Comparison of ENCODE assay signal across 10 mouse cellular contexts in the genomic region with DNA sequence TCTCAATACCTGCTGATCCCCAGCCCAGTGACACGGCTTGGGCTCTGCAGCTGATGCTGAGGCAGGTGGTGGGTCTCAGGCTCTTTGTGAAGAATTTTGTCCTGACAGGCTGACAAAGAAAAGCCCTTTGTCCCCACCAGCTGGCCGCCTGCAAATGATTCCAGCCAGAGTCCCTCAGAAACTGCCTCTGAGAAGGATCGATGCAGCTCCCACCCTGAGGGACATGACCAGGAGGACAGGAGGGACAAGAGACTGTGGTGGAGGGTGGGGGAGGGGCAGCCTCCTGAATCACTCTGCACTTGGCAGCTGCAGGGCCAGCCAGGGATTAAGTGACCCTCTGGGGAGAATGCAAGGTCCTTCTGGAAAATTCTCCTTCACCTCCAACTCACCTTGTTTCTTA. TPM values are rescaled to one million over a fixed set of nuclear protein-coding genes. Genes with fewer than 3 reads are reported as not detected.
DNase-seq lines count a peak whose midpoint lies in the region; ATAC-seq and TF ChIP-seq lines count a peak whose summit lies in the region.
"Had no signal": no experiment of that assay in that cellular context is flagged by ENCODE, and none has a peak within 500 bp of the region (broad histone marks: within the 10 kb centered on the region; RNA-seq: fewer than 3 reads in every experiment).

No protein-coding gene starts in this region.

- peak overlapping the region; percentile 2; the same call in 1 of the 2 replicates for H3K27ac ChIP-seq in liver, embryonic 13.5 days
- no peak overlapping the region for H3K27ac ChIP-seq in liver, postnatal 0 days (ENCODE audit: low read depth)
- H3K27ac ChIP-seq in forebrain, embryonic 14.5 days (ENCODE audit: low read depth, low read length) = peak overlapping the region; percentile 33
- peak overlapping the region; percentile 59; the same call in 1 of the 2 replicates for H3K27ac ChIP-seq in neural tube, embryonic 13.5 days (replicated peaks)
- H3K27ac ChIP-seq: lung, embryonic 15.5 days had no signal

- DNase-seq in cerebellum, postnatal 10 days = peak; percentile 30 to 39
- no peak for DNase-seq in liver, embryonic 13.5 days
- no peak for DNase-seq in liver, postnatal 0 days
- peak; percentile 25 for DNase-seq in forebrain, embryonic 14.5 days (ENCODE audit: low spot score)
- no peak for DNase-seq in left cerebral cortex, postnatal 25 days (ENCODE audit: low spot score in 2 of 2)
- DNase-seq: layer of hippocampus, postnatal 36 days had no signal

- no peak overlapping the region for H3K4me2 ChIP-seq in liver, embryonic 13.5 days
- H3K4me2 ChIP-seq in liver, postnatal 0 days (ENCODE audit: low read depth, low read length) = no peak overlapping the region
- H3K4me2 ChIP-seq in forebrain, embryonic 14.5 days (ENCODE audit: low read length) = no peak overlapping the region
- H3K4me2 ChIP-seq in neural tube, embryonic 13.5 days = no peak overlapping the region
- H3K4me2 ChIP-seq: lung, embryonic 15.5 days had no signal

- 29% methylated on average over 3 of the region's 3 CpGs for WGBS in liver, embryonic 13.5 days (ENCODE audit: insufficient replicate concordance)
- WGBS in liver, postnatal 0 days (ENCODE audit: insufficient replicate concordance) = 26% methylated on average over 3 of the region's 3 CpGs
- WGBS in forebrain, embryonic 14.5 days = 4% methylated on average over 3 of the region's 3 CpGs
- 3% methylated on average over 3 of the region's 3 CpGs for WGBS in neural tube, embryonic 13.5 days

- H3K4me3 ChIP-seq in liver, embryonic 13.5 days (replicated peaks) = no peak overlapping the region
- no peak overlapping the region for H3K4me3 ChIP-seq in liver, postnatal 0 days (ENCODE audit: low read depth, low read length)
- no peak overlapping the region for H3K4me3 ChIP-seq in forebrain, embryonic 14.5 days (ENCODE audit: low read depth, low read length)
- H3K4me3 ChIP-seq in neural tube, embryonic 13.5 days = no peak overlapping the region
- H3K4me3 ChIP-seq: lung, embryonic 15.5 days had no signal

- H3K36me3 ChIP-seq in liver, embryonic 13.5 days = no peaks in the 10 kb centered on the region
- no peaks in the 10 kb centered on the region for H3K36me3 ChIP-seq in liver, postnatal 0 days (replicated peaks; ENCODE audit: insufficient read depth, low read length)
- no peaks in the 10 kb centered on the region for H3K36me3 ChIP-seq in forebrain, embryonic 14.5 days (ENCODE audit: control insufficient read depth, insufficient read depth, low read length)
- no peaks in the 10 kb centered on the region for H3K36me3 ChIP-seq in neural tube, embryonic 13.5 days
- H3K36me3 ChIP-seq: lung, embryonic 15.5 days had no signal

- no peak for TF ChIP-seq EP300 in liver, postnatal 0 days (IDR thresholded peaks at IDR 0.05; ENCODE audit: low read depth)

- H3K9ac ChIP-seq in liver, embryonic 13.5 days = no peak overlapping the region
- no peak overlapping the region for H3K9ac ChIP-seq in liver, postnatal 0 days (replicated peaks)
- no peak overlapping the region for H3K9ac ChIP-seq in forebrain, embryonic 14.5 days (ENCODE audit: low read length)
- H3K9ac ChIP-seq in neural tube, embryonic 13.5 days = no peak overlapping the region
- H3K9ac ChIP-seq: lung, embryonic 15.5 days had no signal

- no peaks in the 10 kb centered on the region for H3K9me3 ChIP-seq in liver, embryonic 13.5 days (replicated peaks)
- no peaks in the 10 kb centered on the region for H3K9me3 ChIP-seq in liver, postnatal 0 days (ENCODE audit: low read length)
- H3K9me3 ChIP-seq in forebrain, embryonic 14.5 days (replicated peaks; ENCODE audit: control insufficient read depth, low read length) = no peaks in the 10 kb centered on the region
- H3K9me3 ChIP-seq in neural tube, embryonic 13.5 days = no peaks in the 10 kb centered on the region
- H3K9me3 ChIP-seq: lung, embryonic 15.5 days had no signal

- TF ChIP-seq CTCF in liver, postnatal 0 days (IDR thresholded peaks at IDR 0.05; ENCODE audit: low read depth) = no peak

- H3K4me1 ChIP-seq in liver, embryonic 13.5 days (replicated peaks) = 0 out of 2 replicates have a peak, but pooled peaks cover 3% of the 10 kb centered on the region
- peaks cover 11% of the 10 kb centered on the region for H3K4me1 ChIP-seq in liver, postnatal 0 days (ENCODE audit: insufficient read depth)
- H3K4me1 ChIP-seq in forebrain, embryonic 14.5 days (ENCODE audit: control insufficient read depth, insufficient read depth, low read length) = peaks cover 26% of the 10 kb centered on the region
- peaks cover 54% of the 10 kb centered on the region for H3K4me1 ChIP-seq in neural tube, embryonic 13.5 days (replicated peaks)

- H3K27me3 ChIP-seq in liver, embryonic 13.5 days = peaks cover 36% of the 10 kb centered on the region
- H3K27me3 ChIP-seq in liver, postnatal 0 days (ENCODE audit: insufficient read depth, low read length) = peaks cover 19% of the 10 kb centered on the region
- peaks cover 13% of the 10 kb centered on the region for H3K27me3 ChIP-seq in forebrain, embryonic 14.5 days (replicated peaks; ENCODE audit: control insufficient read depth, insufficient read depth, low read length)
- peaks cover 17% of the 10 kb centered on the region for H3K27me3 ChIP-seq in neural tube, embryonic 13.5 days

- ATAC-seq in cerebellum, adult (ENCODE audit: insufficient number of reproducible peaks, low FRiP score, low TSS enrichment) = no peak
- ATAC-seq in liver, embryonic 13.5 days (ENCODE audit: low read depth) = no peak
- ATAC-seq in liver, postnatal 0 days = no peak
- 0 out of 2 replicates have a peak, but pooled peaks have one; percentile 19 for ATAC-seq in forebrain, embryonic 14.5 days
- no peak for ATAC-seq in neural tube, embryonic 13.5 days (ENCODE audit: low read depth)
- no peak for ATAC-seq in frontal cortex, adult (ENCODE audit: low TSS enrichment)

- intact Hi-C loops in left cerebral cortex, postnatal 25 days (cut with DNase I) = no loop called here

RNA-seq across cellular contexts. Expression of a gene that starts 0.7 kb away (rescaled TPM):
- 0.46 and 0.56 TPM in 2 replicates for polyA plus RNA-seq in liver, embryonic 13.5 days (2015; fragmentation: Nextera tagmentation; extraction: Ambion mirVana)
- 0.02 and 0.05 TPM in 2 replicates for polyA plus RNA-seq in liver, postnatal 0 days (2015; fragmentation: Nextera tagmentation; extraction: Ambion mirVana)
- polyA plus RNA-seq in forebrain, embryonic 14.5 days (2014; fragmentation: Nextera tagmentation; extraction: Ambion mirVana) = 13.1 and 14.3 TPM in 2 replicates
- polyA plus RNA-seq in neural tube, embryonic 13.5 days (2015; fragmentation: Nextera tagmentation; extraction: Ambion mirVana) = 42.9 and 43.0 TPM in 2 replicates
- total RNA-seq in left cerebral cortex, postnatal 25 days (2021) = 10 to 100 TPM; 31.2 to 38.2 TPM

RNA-seq across cellular contexts. Expression of a gene that starts 57.7 kb away (rescaled TPM):
- polyA plus RNA-seq in liver, embryonic 13.5 days (2015; fragmentation: Nextera tagmentation; extraction: Ambion mirVana) = 0.06 and 0.13 TPM in 2 replicates
- polyA plus RNA-seq in liver, postnatal 0 days (2015; fragmentation: Nextera tagmentation; extraction: Ambion mirVana) = 0.12 and 0.18 TPM in 2 replicates
- 0.07 and 0.10 TPM in 2 replicates for polyA plus RNA-seq in forebrain, embryonic 14.5 days (2014; fragmentation: Nextera tagmentation; extraction: Ambion mirVana)
- 0.62 and 1.2 TPM in 2 replicates for polyA plus RNA-seq in neural tube, embryonic 13.5 days (2015; fragmentation: Nextera tagmentation; extraction: Ambion mirVana)
- total RNA-seq in left cerebral cortex, postnatal 25 days (2021) = 1 to 10 TPM; 1.2 to 2.0 TPM

Comparison
In these comparisons a context has a peak if more than half of its experiments do, and no peak if none do; other contexts are left out.
1. DNase-seq: peak in cerebellum, postnatal 10 days (2 of 2) and forebrain, embryonic 14.5 days (single experiment); none in liver, embryonic 13.5 days (single experiment), liver, postnatal 0 days (single experiment) and left cerebral cortex, postnatal 25 days (0 of 2).